Mouse (Mus musculus) kidney, adult 8-10 months (tissue): Measurements from ENCODE around the gene Cep162.

Experiments used
- DNase-seq, 2 experiments: peaks; one replicate each; pipeline ENCODE4 v3.0.0; 2022

Cep162 gene

DNA sequence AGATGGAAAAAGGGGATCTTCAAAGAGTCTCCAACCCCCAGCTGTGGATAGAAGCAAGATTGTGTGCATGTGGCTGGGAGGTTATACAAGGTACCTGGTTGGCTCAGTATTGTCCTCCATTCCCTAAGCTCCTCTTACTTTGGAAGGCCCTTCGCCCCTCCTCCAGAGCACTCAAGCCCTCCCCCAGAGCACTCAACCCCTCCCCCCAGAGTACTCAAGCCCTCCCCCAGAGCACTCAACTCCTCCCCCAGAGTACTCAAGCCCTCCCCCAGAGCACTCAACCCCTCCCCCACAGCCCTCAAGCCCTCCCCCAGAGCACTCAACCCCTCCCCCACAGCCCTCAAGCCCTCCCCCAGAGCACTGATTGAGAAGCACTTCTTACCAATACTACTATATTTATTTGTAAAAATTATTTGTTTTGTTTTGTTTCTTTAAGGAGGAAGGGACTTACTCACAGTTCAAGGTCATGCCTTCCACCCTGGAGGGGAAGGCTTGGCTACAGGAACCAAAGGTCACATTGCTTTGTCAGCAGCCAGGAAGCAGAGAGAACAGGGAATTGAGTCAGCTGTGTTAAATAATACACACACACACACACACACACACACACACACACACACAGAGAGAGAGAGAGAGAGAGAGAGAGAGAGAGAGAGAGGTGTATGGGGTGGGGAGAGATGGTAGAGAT, 102.6 kb downstream of the Cep162 start:
- DNase-seq: no peak

DNA sequence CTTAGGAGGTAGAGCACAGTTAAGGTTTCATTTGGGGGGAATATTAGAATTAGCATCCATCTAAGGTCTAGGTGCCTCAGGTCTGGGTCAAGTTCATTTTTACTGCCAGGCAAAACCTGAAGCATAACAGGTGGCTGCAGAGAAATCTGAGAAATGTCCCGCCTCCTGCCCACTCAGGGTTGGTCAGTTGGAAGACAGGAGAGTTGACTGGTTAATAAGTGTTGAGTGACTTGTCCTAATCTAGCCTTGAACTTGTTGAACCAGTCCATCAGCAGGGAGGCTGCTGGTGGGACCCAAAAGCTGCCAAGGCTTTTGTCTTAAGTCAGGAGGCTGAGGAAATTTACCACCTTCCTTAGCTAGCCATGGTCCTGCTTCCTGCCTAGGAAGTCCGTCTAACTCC, 107.4 kb downstream of the Cep162 start:
- peak; percentile 12 to 22 for DNase-seq

DNA sequence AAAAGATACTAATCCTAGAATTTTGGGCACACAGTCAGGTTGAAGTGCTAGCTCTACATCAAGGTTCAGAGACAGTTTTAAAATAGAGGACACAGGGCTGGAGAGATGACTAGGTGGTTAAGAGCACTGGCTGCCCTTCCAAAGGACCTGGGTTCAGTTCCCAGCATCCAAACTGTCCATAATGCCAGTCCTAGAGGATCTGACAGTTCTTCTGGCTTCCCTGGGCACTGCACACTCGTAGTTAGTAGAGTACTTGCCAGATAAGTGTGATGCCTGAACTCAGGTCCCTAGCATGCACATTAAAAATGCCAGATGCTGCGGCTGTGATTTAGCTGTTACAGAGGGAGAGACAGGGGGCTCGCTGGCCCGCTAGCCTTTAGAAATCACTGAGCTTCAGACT, 108.9 kb downstream of the Cep162 start:
- no peak for DNase-seq

DNA sequence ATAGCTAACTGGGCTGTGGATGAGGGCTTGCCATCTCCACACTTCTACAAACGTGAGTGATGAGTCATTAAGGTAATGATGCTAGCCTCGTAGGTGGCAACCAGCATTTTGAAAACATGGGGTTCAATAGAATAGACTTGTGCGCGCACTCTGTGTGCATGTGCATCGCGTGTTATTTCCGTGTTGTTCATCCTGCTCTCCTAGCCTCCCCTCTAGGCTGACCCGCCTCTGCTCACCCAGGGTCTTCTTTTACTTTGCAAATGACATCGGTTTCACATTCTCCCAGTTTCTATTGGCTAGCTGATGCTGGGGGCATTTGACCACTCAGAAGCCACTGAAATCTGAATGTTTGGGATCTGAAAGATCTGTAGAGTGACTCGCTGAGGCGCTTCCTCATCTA, 109.7 kb downstream of the Cep162 start:
- DNase-seq: no peak

DNA sequence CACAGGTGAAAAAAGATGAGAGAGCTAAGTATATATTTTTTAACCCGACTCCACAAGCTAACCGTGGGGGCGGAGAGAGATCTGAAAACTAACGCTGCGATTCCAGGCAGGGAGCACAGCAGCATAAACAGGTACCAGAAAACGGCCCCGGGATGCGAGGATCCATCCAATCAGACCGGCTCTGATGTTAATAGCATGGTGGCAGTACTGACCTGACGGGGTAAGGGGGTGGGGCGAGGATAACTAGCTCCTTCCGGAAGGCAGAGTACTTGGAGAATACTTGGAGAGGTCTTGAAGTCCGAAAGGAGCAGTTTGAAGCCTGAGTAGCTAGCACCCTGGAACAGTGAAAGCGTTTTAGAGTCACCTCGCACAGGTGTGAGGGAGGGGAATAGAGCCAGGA, 110.2 kb downstream of the Cep162 start:
- DNase-seq: no peak

DNA sequence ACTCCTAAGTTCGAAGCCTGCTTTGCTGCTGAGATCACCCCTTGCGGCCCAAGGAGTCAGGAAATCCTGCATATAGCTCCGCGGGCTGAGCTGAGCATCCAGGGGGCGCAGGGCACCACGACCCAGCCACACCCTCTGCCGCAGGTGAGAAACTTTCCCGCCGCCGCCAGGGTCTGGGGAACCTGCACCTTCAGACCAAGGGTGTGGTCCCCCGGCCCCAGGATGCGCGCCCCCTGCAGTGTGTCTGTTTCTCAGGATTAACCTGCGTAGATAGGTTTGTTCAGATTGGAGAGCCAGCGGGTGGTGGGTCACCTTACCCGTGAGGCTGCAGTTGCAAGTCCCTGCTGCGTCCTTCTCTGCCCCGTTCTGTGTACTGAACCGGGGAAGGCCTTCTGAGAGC, 110.8 kb downstream of the Cep162 start:
- DNase-seq: no peak

DNA sequence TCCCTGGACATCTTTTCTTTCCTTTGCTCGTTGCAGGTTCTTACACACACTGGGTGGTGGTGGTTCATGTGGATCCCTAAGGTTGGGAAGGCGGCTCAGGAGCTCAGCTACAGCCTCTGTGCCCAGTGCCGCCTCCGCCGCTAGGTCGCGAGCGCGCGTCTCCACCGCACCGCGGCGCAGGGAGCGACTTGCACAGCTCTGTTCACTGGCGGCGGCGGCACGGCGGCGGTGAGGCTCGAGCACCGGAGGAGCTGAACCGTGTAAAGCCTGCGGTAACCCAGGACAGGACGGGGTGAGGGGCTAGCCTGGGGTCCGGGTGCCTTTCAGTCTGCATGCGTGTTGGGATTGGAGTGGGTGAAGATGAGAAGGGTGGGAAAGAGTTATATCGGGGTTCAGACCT, 111.2 kb downstream of the Cep162 start, which contains the start of gene Mrap2:
Gene Mrap2 (plus strand): TSS at position 201 of the 400 bp plus-strand sequence.
- peak; percentile 11 to 26 for DNase-seq

DNA sequence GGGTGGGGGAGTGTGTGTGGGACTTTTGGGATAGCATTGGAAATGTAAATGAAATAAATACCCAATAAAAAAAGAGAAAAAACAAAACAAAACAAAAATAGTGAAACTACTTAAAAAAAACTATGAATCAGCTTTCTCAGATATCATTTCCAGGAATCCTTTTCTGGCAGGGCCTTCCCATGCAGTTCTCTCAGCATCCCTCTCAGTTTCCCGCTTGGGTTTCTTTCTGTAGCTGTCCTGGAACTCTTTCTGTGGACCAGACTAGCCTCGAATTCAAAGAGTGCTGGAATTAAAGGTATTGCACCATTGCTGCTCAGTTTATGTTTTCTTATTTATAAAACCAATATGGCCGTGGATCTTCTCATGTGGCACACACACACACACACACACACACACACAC, 112.3 kb downstream of the Cep162 start:
- DNase-seq: no peak
